Mouse (Mus musculus) liver, embryonic 12.5 days (tissue): ENCODE results near the gene Plcd3. TPM values are rescaled to one million over a fixed set of nuclear protein-coding genes. Genes with fewer than 3 reads are reported as not detected.

Experiments
- ATAC-seq: fragments of 200-750 bp; cut with Nextera tagmentation; 2 replicates; pipeline ENCODE4 v1.8.0; 2017; ENCODE audit warnings: moderate number of reproducible peaks, mild to moderate bottlenecking, moderate library complexity
- H3K27ac ChIP-seq: fragments of 300-500 bp; sonication (generic); 2 replicates; pipeline ENCODE4 v1.5.1; 2016; ENCODE audit warnings: mild to moderate bottlenecking
- H3K27me3 ChIP-seq: fragments of 300-500 bp; sonication (generic); replicated peaks from 2 replicates; pipeline ENCODE4 v1.6.1; 2016; ENCODE audit warnings: mild to moderate bottlenecking, moderate library complexity
- H3K36me3 ChIP-seq: fragments of 300-500 bp; sonication (generic); 2 replicates; pipeline ENCODE4 v1.6.1; 2016; ENCODE audit warnings: mild to moderate bottlenecking, moderate library complexity
- H3K4me1 ChIP-seq: fragments of 300-500 bp; sonication (generic); 2 replicates; pipeline ENCODE4 v1.6.1; 2016
- H3K4me2 ChIP-seq: fragments of 300-500 bp; sonication (generic); 2 replicates; pipeline ENCODE4 v1.6.1; 2016; ENCODE audit warnings: mild to moderate bottlenecking, moderate library complexity
- H3K4me3 ChIP-seq: fragments of 300-500 bp; sonication (generic); 2 replicates; pipeline ENCODE4 v1.5.1; 2016; ENCODE audit warnings: mild to moderate bottlenecking, moderate library complexity
- H3K9ac ChIP-seq: fragments of 300-500 bp; sonication (generic); 2 replicates; pipeline ENCODE4 v1.6.1; 2016; ENCODE audit warnings: mild to moderate bottlenecking, moderate library complexity
- H3K9me3 ChIP-seq: fragments of 300-500 bp; sonication (generic); replicated peaks from 2 replicates; pipeline ENCODE4 v1.6.1; 2016; ENCODE audit warnings: mild to moderate bottlenecking, moderate library complexity
- WGBS: fragments of 180-500 bp; shearing (Covaris S2); methylation state at CpG from one replicate; pipeline ENCODE4 v1.1.7; 2016; ENCODE audit not compliant: insufficient replicate concordance; 5-methylcytosine and 5-hydroxymethylcytosine counted together
- polyA plus RNA-seq: library from polyadenylated mRNA; unstranded; fragments of >200 nt; fragmentation: Nextera tagmentation; extraction: Ambion mirVana; gene quantifications from 2 replicates; pipeline ENCODE4 v1.2.1, GENCODE M21; 2016

Gene Plcd3
- polyA plus RNA-seq, 1 experiment from 2014 or later = 0.79 TPM

DNA sequence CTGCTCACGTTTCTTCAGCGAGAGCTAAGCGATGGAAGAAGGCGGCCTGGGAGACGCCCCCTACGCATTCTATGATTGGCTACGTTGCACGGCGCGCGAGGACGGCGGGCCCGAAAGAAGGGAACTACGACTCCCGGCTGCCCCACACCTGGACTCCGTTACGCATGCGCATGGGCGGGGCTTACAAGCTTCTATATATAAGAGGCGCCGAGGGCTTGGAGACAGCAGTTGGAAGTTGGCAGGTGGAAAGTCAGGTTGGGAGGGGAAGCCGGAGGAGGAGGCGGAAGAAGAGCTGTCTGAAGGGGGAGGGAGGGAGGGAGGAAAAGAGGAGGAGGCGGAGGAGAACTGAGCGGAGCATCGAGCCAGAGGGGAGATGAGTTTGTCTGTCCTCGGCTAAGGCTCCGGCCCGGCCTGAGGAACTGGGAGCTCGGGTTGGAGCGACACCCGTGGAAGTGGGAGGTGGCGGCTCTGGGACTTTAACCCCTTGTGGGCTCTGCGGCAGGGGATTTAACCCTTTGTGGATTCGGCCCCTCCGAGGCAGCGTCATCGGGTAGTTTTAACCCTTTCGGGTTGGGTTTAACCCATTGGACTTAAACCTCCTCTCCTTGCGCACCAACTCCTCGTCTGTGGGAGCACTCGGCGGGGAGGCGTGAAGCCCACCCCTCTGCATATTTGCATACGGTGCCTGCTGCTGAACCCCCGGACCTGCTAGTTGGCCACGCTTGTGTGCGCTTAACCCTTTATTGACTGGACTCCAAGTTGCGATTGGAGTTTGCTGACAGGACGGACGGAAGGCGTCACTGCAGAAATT is 14.8 kb upstream of the Plcd3 start, which contains the start of gene Hexim1:
Gene Hexim1, plus strand, starts transcription at position 224 of the 811 bp plus-strand sequence.
- Histone ChIP-seq H3K4me1 (peaks cover 66% of the 10 kb centered on the region), H3K27ac (peak within 1 kb of the TSS; percentile 96), H3K36me3 (peaks cover 4% of the 10 kb centered on the region; the same call in 1 of the 2 replicates), H3K4me2 (peak within 1 kb of the TSS; percentile 99), H3K4me3 (peak within 1 kb of the TSS; percentile 77), H3K9me3 (no peaks in the 10 kb centered on the region), H3K27me3 (peaks cover 20% of the 10 kb centered on the region), H3K9ac (peak within 1 kb of the TSS; percentile 88)
- 2% methylated on average over 53 of the region's 53 CpGs for WGBS
- peak; percentile 93 for ATAC-seq

DNA sequence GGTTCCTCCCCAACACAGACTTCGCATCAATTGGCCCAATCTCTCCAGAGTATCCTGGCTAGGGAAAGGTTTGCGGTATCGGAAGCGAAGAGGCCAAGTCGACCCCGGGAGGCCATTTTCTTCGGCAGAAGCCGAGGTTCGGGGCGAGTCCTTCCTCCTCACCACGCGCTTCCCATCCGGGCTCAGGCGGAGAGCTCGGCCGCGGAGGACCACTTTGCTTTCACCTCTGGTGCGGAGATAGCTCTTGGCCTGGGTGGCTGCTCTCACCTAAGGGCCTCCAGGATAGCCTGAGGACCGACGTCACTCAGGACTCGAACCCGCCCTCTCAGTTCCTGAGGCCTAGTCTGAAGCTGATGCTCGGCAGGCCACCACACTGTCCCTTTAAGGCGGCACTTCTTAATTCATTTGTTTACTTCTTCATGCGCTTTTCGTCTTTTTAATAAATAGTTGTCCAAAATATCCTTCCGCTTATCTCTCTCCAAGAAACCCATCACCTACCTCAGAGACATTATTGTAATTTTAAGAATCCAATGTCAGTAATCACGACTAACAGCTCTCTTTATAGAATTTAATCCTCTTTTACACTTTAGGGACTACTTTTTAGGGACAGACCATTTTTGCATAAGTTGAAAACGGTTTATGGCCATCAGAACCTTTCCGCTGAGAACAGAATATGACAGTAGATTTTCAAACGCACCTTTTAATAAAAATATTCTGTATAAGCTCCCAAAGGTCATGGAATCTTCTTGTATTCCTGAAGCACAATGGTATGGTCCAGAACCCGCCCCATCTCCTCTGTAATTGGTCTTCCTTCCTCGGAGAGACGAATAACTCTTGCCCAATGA is 13.9 kb upstream of the Plcd3 start:
- ATAC-seq = peak; percentile 72
- Histone ChIP-seq H3K36me3 (peaks cover 8% of the 10 kb centered on the region; the same call in 1 of the 2 replicates), H3K4me2 (peak overlapping the region; percentile 84), H3K9ac (peak overlapping the region; percentile 84), H3K4me3 (peak overlapping the region; percentile 70), H3K4me1 (peaks cover 68% of the 10 kb centered on the region), H3K27me3 (peaks cover 27% of the 10 kb centered on the region), H3K27ac (peak overlapping the region; percentile 96), H3K9me3 (no peaks in the 10 kb centered on the region)
- under 1% methylated on average over 34 of the region's 34 CpGs for WGBS

- H3K4me1 ChIP-seq = peaks cover 65% of the 10 kb centered on the region
- H3K4me2 ChIP-seq = peak overlapping the region; percentile 84
- H3K9me3 ChIP-seq = no peaks in the 10 kb centered on the region
- ATAC-seq = no peak
- peaks cover 27% of the 10 kb centered on the region for H3K27me3 ChIP-seq
- 74% methylated on average over 11 of the region's 11 CpGs for WGBS
- peak overlapping the region; percentile 84 for H3K9ac ChIP-seq
- H3K27ac ChIP-seq = peak overlapping the region; percentile 96
- peak overlapping the region; percentile 70 for H3K4me3 ChIP-seq
- peaks cover 10% of the 10 kb centered on the region for H3K36me3 ChIP-seq
Measured at GRCm38 (mm10) chr11:103114270-103114943, 12.9 kb upstream of the Plcd3 start.

DNA sequence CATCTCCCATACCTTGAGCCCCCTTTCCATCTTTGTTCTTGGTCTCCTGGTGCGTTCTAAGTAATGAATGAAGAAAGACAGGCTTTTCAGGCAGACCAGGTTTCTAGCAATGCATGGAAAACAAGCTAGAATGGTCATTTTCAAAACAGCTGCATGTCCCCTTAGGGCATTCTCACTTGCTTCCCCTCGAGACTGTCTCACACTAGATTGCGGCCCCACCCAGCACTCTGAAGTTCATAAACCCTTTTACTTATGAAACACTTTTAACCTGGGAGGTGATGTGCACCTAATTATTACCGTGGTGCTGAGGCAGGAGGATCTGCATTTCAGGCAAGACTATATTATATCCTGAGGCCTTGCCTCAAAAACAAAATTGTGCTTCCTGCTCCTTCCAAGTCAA is 12.3 kb upstream of the Plcd3 start:
- Histone ChIP-seq H3K4me3 (no peak overlapping the region), H3K36me3 (peaks cover 16% of the 10 kb centered on the region), H3K27me3 (peaks cover 27% of the 10 kb centered on the region), H3K4me1 (peaks cover 63% of the 10 kb centered on the region), H3K9me3 (no peaks in the 10 kb centered on the region), H3K9ac (no peak overlapping the region), H3K27ac (no peak overlapping the region; the same call in 1 of the 2 replicates), H3K4me2 (0 out of 2 replicates have a peak overlapping the region, but pooled peaks have one; percentile 84)
- ATAC-seq = no peak
- WGBS = 77% methylated on average over 4 of the region's 4 CpGs

GRCm38 (mm10) chr11:103113005-103113404 is 11.5 kb upstream of the Plcd3 start:
- no peak for ATAC-seq
- WGBS = 63% methylated on average over 12 of the region's 12 CpGs

GRCm38 (mm10) chr11:103112552-103112912 is 11.1 kb upstream of the Plcd3 start:
- Histone ChIP-seq H3K4me2 (peak overlapping the region; percentile 59), H3K27me3 (peaks cover 27% of the 10 kb centered on the region), H3K9ac (no peak overlapping the region; the same call in 1 of the 2 replicates), H3K27ac (no peak overlapping the region), H3K4me3 (peak overlapping the region; percentile 31; the same call in 1 of the 2 replicates), H3K36me3 (peaks cover 22% of the 10 kb centered on the region), H3K4me1 (peaks cover 50% of the 10 kb centered on the region), H3K9me3 (no peaks in the 10 kb centered on the region)
- WGBS = 38% methylated on average over 9 of the region's 9 CpGs
- no peak for ATAC-seq

More at GRCm38 (mm10) chr11:103113005-103113404, 11.5 kb upstream of the Plcd3 start:
- no peak overlapping the region for H3K9ac ChIP-seq
- peak overlapping the region; percentile 59; the same call in 1 of the 2 replicates for H3K4me2 ChIP-seq
- H3K36me3 ChIP-seq = peaks cover 22% of the 10 kb centered on the region
- H3K27ac ChIP-seq = no peak overlapping the region
- H3K4me3 ChIP-seq = no peak overlapping the region
- H3K9me3 ChIP-seq = no peaks in the 10 kb centered on the region
- peaks cover 27% of the 10 kb centered on the region for H3K27me3 ChIP-seq
- peaks cover 55% of the 10 kb centered on the region for H3K4me1 ChIP-seq

GRCm38 (mm10) chr11:103111881-103112551 is 10.6 kb upstream of the Plcd3 start:
- Histone ChIP-seq H3K4me3 (peak overlapping the region; percentile 31), H3K36me3 (peaks cover 27% of the 10 kb centered on the region), H3K27me3 (peaks cover 27% of the 10 kb centered on the region), H3K27ac (no peak overlapping the region), H3K9me3 (no peaks in the 10 kb centered on the region), H3K4me1 (peaks cover 46% of the 10 kb centered on the region), H3K4me2 (peak overlapping the region; percentile 59), H3K9ac (peak overlapping the region; percentile 40)
- no peak for ATAC-seq
- 14% methylated on average over 28 of the region's 28 CpGs for WGBS

DNA sequence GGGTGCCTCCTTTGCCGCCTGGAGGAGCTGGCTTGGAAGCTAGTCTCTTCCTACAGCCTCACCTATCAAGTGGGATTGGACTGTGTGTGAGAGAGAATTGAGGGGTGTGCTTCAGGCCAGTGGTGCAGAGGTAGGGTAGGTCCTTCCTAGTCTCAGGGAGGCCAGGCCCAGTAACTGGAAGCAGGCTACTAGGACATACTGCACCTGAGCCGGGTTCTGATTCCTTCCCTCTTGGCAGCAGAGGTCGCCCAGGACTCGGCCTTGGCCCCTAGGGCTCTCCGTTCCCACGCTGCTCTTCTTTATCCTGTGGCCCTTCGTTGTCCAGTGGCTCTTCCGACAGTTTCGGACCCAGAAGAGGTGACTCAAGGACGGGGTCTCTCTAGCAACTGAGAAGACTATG is 9.8 kb upstream of the Plcd3 start:
- Histone ChIP-seq H3K36me3 (peaks cover 34% of the 10 kb centered on the region), H3K9me3 (no peaks in the 10 kb centered on the region), H3K4me2 (peak overlapping the region; percentile 59), H3K4me1 (peaks cover 47% of the 10 kb centered on the region), H3K9ac (no peak overlapping the region), H3K4me3 (peak overlapping the region; percentile 31; the same call in 1 of the 2 replicates), H3K27me3 (peaks cover 27% of the 10 kb centered on the region), H3K27ac (no peak overlapping the region)
- no peak for ATAC-seq
- WGBS = 36% methylated on average over 10 of the region's 10 CpGs

- Histone ChIP-seq H3K27me3 (peaks cover 17% of the 10 kb centered on the region), H3K4me2 (peak overlapping the region; percentile 75), H3K9ac (peak overlapping the region; percentile 78), H3K4me3 (peak overlapping the region; percentile 67), H3K9me3 (no peaks in the 10 kb centered on the region), H3K36me3 (peaks cover 45% of the 10 kb centered on the region), H3K4me1 (peaks cover 54% of the 10 kb centered on the region), H3K27ac (peak overlapping the region; percentile 97)
- peak; percentile 56 for ATAC-seq
- 34% methylated on average over 4 of the region's 4 CpGs for WGBS
Measured at GRCm38 (mm10) chr11:103106386-103106785, 4.9 kb upstream of the Plcd3 start.

DNA sequence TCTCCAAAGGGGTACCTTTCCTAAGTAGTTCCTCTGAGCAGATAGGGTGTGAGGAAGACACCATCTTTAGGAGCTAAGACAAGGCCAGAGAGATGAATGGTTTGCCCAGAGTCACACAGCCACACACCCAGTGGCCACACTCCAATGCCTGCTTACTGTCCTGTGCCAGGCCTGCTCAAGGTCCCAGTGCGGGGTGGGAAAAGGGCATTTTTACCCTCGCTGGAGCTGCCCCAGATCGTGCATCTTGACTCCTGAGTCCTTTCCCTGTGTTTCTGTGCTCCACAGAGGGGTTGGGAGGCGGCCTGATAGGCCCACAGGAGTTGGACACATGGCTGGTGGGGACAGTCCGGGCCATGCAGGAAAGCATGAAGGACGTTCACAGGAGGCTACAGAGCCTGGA is 4.4 kb upstream of the Plcd3 start:
- H3K27me3 ChIP-seq = peaks cover 17% of the 10 kb centered on the region
- no peak for ATAC-seq
- no peaks in the 10 kb centered on the region for H3K9me3 ChIP-seq
- H3K4me1 ChIP-seq = peaks cover 56% of the 10 kb centered on the region
- WGBS = 85% methylated on average over 6 of the region's 6 CpGs
- H3K4me3 ChIP-seq = peak overlapping the region; percentile 67
- peaks cover 42% of the 10 kb centered on the region for H3K36me3 ChIP-seq
- H3K4me2 ChIP-seq = peak overlapping the region; percentile 75
- H3K9ac ChIP-seq = peak overlapping the region; percentile 78
- H3K27ac ChIP-seq = peak overlapping the region; percentile 97

GRCm38 (mm10) chr11:103105180-103105725 is 3.8 kb upstream of the Plcd3 start:
- Histone ChIP-seq H3K4me1 (peaks cover 56% of the 10 kb centered on the region), H3K9ac (peak overlapping the region; percentile 78), H3K9me3 (no peaks in the 10 kb centered on the region), H3K4me3 (peak overlapping the region; percentile 67), H3K27ac (peak overlapping the region; percentile 97), H3K4me2 (peak overlapping the region; percentile 75), H3K36me3 (peaks cover 39% of the 10 kb centered on the region), H3K27me3 (peaks cover 20% of the 10 kb centered on the region)
- ATAC-seq = no peak
- WGBS = 58% methylated on average over 14 of the region's 14 CpGs
